Mouse (Mus musculus) CH12.LX (cell line): ENCODE measurements around the gene Cetn2. TPM values are rescaled to one million over a fixed set of nuclear protein-coding genes. Genes with fewer than 3 reads are reported as not detected.

Experiments
- DNase-seq: peaks from one replicate; pipeline ENCODE4 v3.0.0-alpha.2; 2013; ENCODE audit errors: extremely low read depth
- H3K27ac ChIP-seq: 2 replicates; pipeline ENCODE4 v1.5.1; 2012; ENCODE audit warnings: low read depth, mild to moderate bottlenecking, control low read depth, moderate library complexity; ENCODE audit not compliant: insufficient read depth
- H3K27me3 ChIP-seq: replicated peaks from 2 replicates; pipeline ENCODE3; 2012; ENCODE audit warnings: inconsistent platforms
- H3K36me3 ChIP-seq, 2 experiments: replicated peaks in 1 of 2; 2 replicates each; pipeline versions ENCODE3 to v1.6.1; 2012; ENCODE audit warnings: inconsistent platforms in 1 of 2, low read length in 1 of 2, mild to moderate bottlenecking in 1 of 2, mixed read lengths in 1 of 2, moderate library complexity in 1 of 2; ENCODE audit not compliant: control insufficient read depth in 1 of 2, insufficient read depth in 1 of 2
- H3K4me1 ChIP-seq, 2 experiments: 2 replicates each; pipeline ENCODE4 v1.6.1; 2012; ENCODE audit warnings: inconsistent platforms in 1 of 2, moderate library complexity in 1 of 2; ENCODE audit not compliant: insufficient read depth in 2 of 2, control insufficient read depth in 1 of 2
- H3K4me2 ChIP-seq: 2 replicates; pipeline ENCODE4 v1.6.1; 2012; ENCODE audit warnings: low read depth, mild to moderate bottlenecking, control low read depth; ENCODE audit not compliant: poor library complexity, insufficient read depth, severe bottlenecking
- H3K4me3 ChIP-seq, 3 experiments: fragments of 150-350 bp in 1 of 3; sonication (generic) in 1 of 3; replicated peaks in 1 of 3; 2 replicates each; pipeline versions ENCODE3 to v1.5.1; 2011 to 2012; ENCODE audit warnings: low read depth in 2 of 3, low read length in 2 of 3, mild to moderate bottlenecking in 2 of 3, moderate library complexity in 2 of 3, control low read depth in 1 of 3, improper control_type of control experiment in 1 of 3, inconsistent platforms in 1 of 3, mixed read lengths in 1 of 3; ENCODE audit not compliant: poor library complexity in 1 of 3
- H3K79me2 ChIP-seq: replicated peaks from 2 replicates; pipeline ENCODE4 v1.6.1; 2012; ENCODE audit warnings: mild to moderate bottlenecking, moderate library complexity; ENCODE audit not compliant: control insufficient read depth, poor library complexity, insufficient read depth, severe bottlenecking; ENCODE audit errors: extremely low read depth
- H3K9ac ChIP-seq: 2 replicates; pipeline ENCODE4 v1.6.1; 2012; ENCODE audit warnings: low read depth, mild to moderate bottlenecking, control low read depth, moderate library complexity; ENCODE audit not compliant: insufficient read depth
- H3K9me3 ChIP-seq: replicated peaks from 2 replicates; pipeline ENCODE3; 2012; ENCODE audit warnings: low read length, inconsistent platforms, mixed read lengths
- CTCF ChIP-seq, 2 experiments: IDR thresholded peaks in 1 of 2; conservative IDR thresholded peaks in 1 of 2; 2 replicates each; pipeline ENCODE4 v1.5.1; 2011 to 2012; ENCODE audit warnings: low read depth in 2 of 2, low read length in 2 of 2, improper control_type of control experiment in 1 of 2, inconsistent platforms in 1 of 2, mild to moderate bottlenecking in 1 of 2, moderate library complexity in 1 of 2
- E2F4 ChIP-seq: IDR thresholded peaks from 2 replicates; pipeline ENCODE4 v1.6.1; 2011; ENCODE audit warnings: low read depth, low read length, improper control_type of control experiment; ENCODE audit not compliant: insufficient replicate concordance
- EP300 ChIP-seq: IDR thresholded peaks from 2 replicates; pipeline ENCODE4 v1.6.1; 2011; ENCODE audit warnings: low read length, improper control_type of control experiment
- HCFC1 ChIP-seq: IDR thresholded peaks from 2 replicates; pipeline ENCODE4 v1.6.1; 2012; ENCODE audit warnings: low read depth, mild to moderate bottlenecking, inconsistent platforms, low read length, improper control_type of control experiment
- IRF4 ChIP-seq: IDR thresholded peaks from 2 replicates; pipeline ENCODE4 v1.6.1; 2014; ENCODE audit warnings: low read depth, mild to moderate bottlenecking, inconsistent platforms, low read length, improper control_type of control experiment
- JUND ChIP-seq: conservative IDR thresholded peaks from 2 replicates; pipeline ENCODE4 v1.6.1; 2011; ENCODE audit warnings: low read depth, low read length, improper control_type of control experiment
- KAT2A ChIP-seq: IDR thresholded peaks from 2 replicates; pipeline ENCODE4 v1.6.1; 2012; ENCODE audit warnings: low read length, improper control_type of control experiment, inconsistent platforms; ENCODE audit not compliant: insufficient replicate concordance
- MAFK ChIP-seq: IDR thresholded peaks from 2 replicates; pipeline ENCODE4 v1.6.1; 2011; ENCODE audit warnings: low read length, improper control_type of control experiment; ENCODE audit not compliant: insufficient replicate concordance
- MAX ChIP-seq: IDR thresholded peaks from 2 replicates; pipeline ENCODE4 v1.6.1; 2011; ENCODE audit warnings: low read length, improper control_type of control experiment
- MEF2A ChIP-seq: IDR thresholded peaks from 2 replicates; pipeline ENCODE4 v1.6.1; 2014; ENCODE audit warnings: low read depth, mild to moderate bottlenecking, inconsistent platforms, low read length, improper control_type of control experiment, borderline replicate concordance
- MYC ChIP-seq: IDR thresholded peaks from 2 replicates; pipeline ENCODE4 v1.6.1; 2011; ENCODE audit warnings: low read depth, mild to moderate bottlenecking, improper control_type of control experiment, low read length
- NELFE ChIP-seq: IDR thresholded peaks from 2 replicates; pipeline ENCODE4 v1.6.1; 2011; ENCODE audit warnings: low read depth, low read length, improper control_type of control experiment
- PAX5 ChIP-seq: IDR thresholded peaks from 2 replicates; pipeline ENCODE4 v1.6.1; 2012; ENCODE audit warnings: low read length, inconsistent platforms, mixed read lengths
- RAD21 ChIP-seq: IDR thresholded peaks from 2 replicates; pipeline ENCODE4 v1.6.1; 2011; ENCODE audit warnings: low read depth, mild to moderate bottlenecking, low read length, improper control_type of control experiment, moderate library complexity
- RCOR1 ChIP-seq: conservative IDR thresholded peaks from 2 replicates; pipeline ENCODE4 v1.6.1; 2012; ENCODE audit warnings: low read depth, mild to moderate bottlenecking, inconsistent platforms, low read length, improper control_type of control experiment
- SIN3A ChIP-seq: IDR thresholded peaks from 2 replicates; pipeline ENCODE4 v1.6.1; 2012; ENCODE audit warnings: low read length, improper control_type of control experiment, inconsistent platforms
- TBP ChIP-seq: conservative IDR thresholded peaks from 2 replicates; pipeline ENCODE4 v1.6.1; 2011; ENCODE audit warnings: low read depth, low read length, improper control_type of control experiment
- TCF12 ChIP-seq: IDR thresholded peaks from 2 replicates; pipeline ENCODE4 v1.6.1; 2014; ENCODE audit warnings: low read depth, mild to moderate bottlenecking, inconsistent platforms, low read length, improper control_type of control experiment
- UBTF ChIP-seq: IDR thresholded peaks from 2 replicates; pipeline ENCODE4 v1.6.1; 2012; ENCODE audit warnings: low read depth, mild to moderate bottlenecking, inconsistent platforms, low read length, improper control_type of control experiment, moderate library complexity
- ZC3H11A ChIP-seq: IDR thresholded peaks from 2 replicates; pipeline ENCODE4 v1.6.1; 2012; ENCODE audit warnings: low read depth, mild to moderate bottlenecking, inconsistent platforms, low read length, improper control_type of control experiment
- dilution Hi-C: fragments of 300-500 bp; cut with MboI; formaldehyde crosslinking; loops from 2 replicates; pipeline ENCODE4 v1.14.3; 2020; ENCODE audit warnings: low sequenced_read_pairs; ENCODE audit not compliant: extremely low pct_unique_long_range_greater_than_20kb, extremely low pct_ligation_motif_present
- in situ Hi-C: fragments of 300-500 bp; cut with MboI; formaldehyde crosslinking; loops from 3 replicates; pipeline ENCODE4 v1.14.3; 2019; ENCODE audit warnings: low sequenced_read_pairs, low pct_ligation_motif_present, low pct_unique_long_range_greater_than_20kb, mixed read lengths
- polyA plus RNA-seq: library from polyadenylated mRNA; unstranded; fragments of >175 nt; gene quantifications from 2 replicates; pipeline ENCODE4 v1.2.1, GENCODE M21; 2012; ENCODE audit warnings: low read depth; ENCODE audit not compliant: insufficient read length
- total RNA-seq, 2 experiments: library from RNA; depleted of rRNA; stranded (reverse); fragments of 300-350 nt in 1 of 2; fragments of >200 nt in 1 of 2; gene quantifications; 2 replicates each; pipeline ENCODE4 v1.2.3; 2012 to 2014

Cetn2 gene
- total and polyA plus RNA-seq, 3 experiments = 31.4 to 65.3 (median 55.9) TPM

GRCm38 (mm10) chrX:72962743-72963142, 44.5 kb upstream of the Cetn2 start:
- Histone ChIP-seq H3K4me3 (no peak overlapping the region), H3K36me3 (peaks cover 10 to 30% of the 10 kb centered on the region in 2 experiments), H3K27ac (no peak overlapping the region), H3K4me1 (peaks cover 6 to 24% of the 10 kb centered on the region in 2 experiments; a peak in 3 of 4 replicates), H3K27me3 (no peaks in the 10 kb centered on the region), H3K9me3 (no peaks in the 10 kb centered on the region), H3K4me2 (no peak overlapping the region), H3K9ac (no peak overlapping the region), H3K79me2 (no peaks in the 10 kb centered on the region)
- in situ Hi-C loops (no loop called here), dilution Hi-C loops (no loop called here)
- TF ChIP-seq E2F4 (no peak), MYC (no peak), EP300 (no peak), ZC3H11A (no peak)
- DNase-seq = no peak

DNA sequence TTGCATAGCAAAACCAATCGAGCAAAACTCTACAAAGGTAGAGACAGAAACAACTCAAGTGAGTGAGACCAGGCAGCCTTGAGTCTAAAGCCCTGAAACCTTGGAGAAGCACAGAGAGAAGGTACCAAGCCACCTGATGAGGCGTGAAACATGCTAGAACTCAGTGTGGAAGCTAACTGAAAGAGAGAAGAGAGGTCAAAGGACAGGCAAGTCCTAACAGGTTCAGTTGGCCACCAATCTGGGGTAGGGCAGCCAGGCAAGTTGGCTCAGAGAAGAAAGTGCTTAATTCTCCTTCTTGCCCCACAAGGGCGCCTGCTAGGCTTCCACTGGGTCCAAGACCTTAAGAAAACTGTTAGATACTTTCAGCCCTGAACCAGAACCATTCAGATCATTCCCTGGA, 43.3 kb upstream of the Cetn2 start:
- no peak for TF ChIP-seq MEF2A
- TF ChIP-seq MAX = no peak
- no peak for TF ChIP-seq NELFE
- no peak for TF ChIP-seq E2F4
- peaks cover 6 to 24% of the 10 kb centered on the region in 2 experiments; a peak in 3 of 4 replicates for H3K4me1 ChIP-seq
- H3K9me3 ChIP-seq = no peaks in the 10 kb centered on the region
- no peak overlapping the region for H3K9ac ChIP-seq
- in situ Hi-C loops = no loop called here
- dilution Hi-C loops = no loop called here
- H3K4me2 ChIP-seq = no peak overlapping the region
- H3K4me3 ChIP-seq = no peak overlapping the region
- H3K36me3 ChIP-seq = peaks cover 13 to 41% of the 10 kb centered on the region in 2 experiments
- no peaks in the 10 kb centered on the region for H3K27me3 ChIP-seq
- no peak overlapping the region for H3K27ac ChIP-seq
- DNase-seq = no peak
- H3K79me2 ChIP-seq = no peaks in the 10 kb centered on the region

- in situ Hi-C loops = no loop called here
- peaks cover 13 to 52% of the 10 kb centered on the region in 2 experiments for H3K36me3 ChIP-seq
- dilution Hi-C loops = no loop called here
- TF ChIP-seq JUND (no peak), HCFC1 (no peak), RCOR1 (no peak), RAD21 (peak; percentile 25), TBP (no peak), MAFK (no peak), PAX5 (no peak), TCF12 (no peak), NELFE (no peak), E2F4 (no peak), SIN3A (no peak), IRF4 (no peak), UBTF (no peak), CTCF (conservative IDR thresholded peaks at IDR 0.05 in 1 of 2, IDR thresholded peaks at IDR 0.05 in 1 of 2; ENCODE audit: low read depth in 2 of 2, low read length in 2 of 2) (peak; percentile 7 to 52; a peak in 2 of 4 replicates), KAT2A (no peak), EP300 (no peak)
- H3K9ac ChIP-seq = no peak overlapping the region
- DNase-seq = peak; percentile 29
- H3K27ac ChIP-seq = no peak overlapping the region
- no peaks in the 10 kb centered on the region for H3K79me2 ChIP-seq
- H3K4me3 ChIP-seq = no peak overlapping the region
- no peaks in the 10 kb centered on the region for H3K9me3 ChIP-seq
- H3K27me3 ChIP-seq = no peaks in the 10 kb centered on the region
- peaks cover 6 to 24% of the 10 kb centered on the region in 2 experiments; a peak in 3 of 4 replicates for H3K4me1 ChIP-seq
- H3K4me2 ChIP-seq = no peak overlapping the region
Measured at GRCm38 (mm10) chrX:72960431-72960830, 42.2 kb upstream of the Cetn2 start.
